12 mouse cellular contexts compared by ENCODE assay signal in the genomic region with DNA sequence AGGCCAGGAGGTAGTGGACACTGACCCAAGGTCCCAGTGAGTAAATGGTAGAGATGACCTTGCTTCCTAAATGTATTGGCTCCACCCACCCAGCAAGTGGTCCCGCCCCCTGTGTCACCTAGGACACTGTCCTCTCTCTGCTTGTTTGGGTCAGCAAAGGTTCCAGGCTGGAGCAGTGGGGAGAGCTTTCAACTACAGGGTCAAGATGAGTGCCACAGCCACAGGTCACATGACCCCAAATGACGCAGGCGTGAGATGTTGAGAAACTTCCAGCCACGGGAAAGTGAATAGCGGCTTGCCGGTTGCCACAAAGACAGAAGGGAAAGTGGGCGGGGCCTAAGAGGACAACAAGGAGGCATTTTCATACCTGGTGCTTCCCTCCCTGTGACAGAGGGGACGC. TPM values are rescaled to one million over a fixed set of nuclear protein-coding genes. Genes with fewer than 3 reads are reported as not detected.
DNase-seq lines count a peak whose midpoint lies in the region; ATAC-seq lines count a peak whose summit lies in the region.
"Had no signal": no experiment of that assay in that cellular context is flagged by ENCODE, and none has a peak within 500 bp of the region (broad histone marks: within the 10 kb centered on the region; RNA-seq: fewer than 3 reads in every experiment).

No protein-coding gene starts in this region.

- H3K27me3 ChIP-seq in liver, embryonic 12.5 days (replicated peaks), result no peaks in the 10 kb centered on the region
- H3K27me3 ChIP-seq: lung, embryonic 15.5 days had no signal

- H3K27ac ChIP-seq in liver, embryonic 12.5 days, result peak overlapping the region; percentile 55
- H3K27ac ChIP-seq: lung, embryonic 15.5 days had no signal

- no peaks in the 10 kb centered on the region for H3K9me3 ChIP-seq in liver, embryonic 12.5 days (replicated peaks)
- H3K9me3 ChIP-seq: lung, embryonic 15.5 days had no signal

- H3K9ac ChIP-seq in liver, embryonic 12.5 days, result no peak overlapping the region
- H3K9ac ChIP-seq: lung, embryonic 15.5 days had no signal

- peaks cover 38% of the 10 kb centered on the region for H3K4me1 ChIP-seq in liver, embryonic 12.5 days
- H3K4me1 ChIP-seq: lung, embryonic 15.5 days had no signal

- no peak overlapping the region for H3K4me3 ChIP-seq in liver, embryonic 12.5 days
- H3K4me3 ChIP-seq: lung, embryonic 15.5 days had no signal

- peak overlapping the region; percentile 36 for H3K4me2 ChIP-seq in liver, embryonic 12.5 days
- H3K4me2 ChIP-seq: lung, embryonic 15.5 days had no signal

- H3K36me3 ChIP-seq in liver, embryonic 12.5 days, result no peaks in the 10 kb centered on the region
- H3K36me3 ChIP-seq: lung, embryonic 15.5 days had no signal

- no peak for ATAC-seq in liver, embryonic 12.5 days
- peak; percentile 66 for ATAC-seq in monocyte, adult 5-6 weeks (replicated peaks; ENCODE audit: insufficient number of reproducible peaks, low FRiP score, low TSS enrichment, poor library complexity, severe bottlenecking)

- 30% methylated on average over 8 of the region's 8 CpGs for WGBS in liver, embryonic 12.5 days (ENCODE audit: insufficient replicate concordance)

- peak; percentile 30 to 51 for DNase-seq in lung, adult 18-20 months
- DNase-seq in lung, postnatal 25 days (ENCODE audit: low spot score), result no peak
- DNase-seq in R1 (ENCODE audit: low read depth, low spot score), result peak; percentile 90
- no peak for DNase-seq in urinary bladder, adult 18-20 months (ENCODE audit: low spot score in 2 of 2)
- no peak for DNase-seq in embryo, embryonic 10.5 days (ENCODE audit: low spot score)
- DNase-seq in layer of hippocampus, postnatal 36 days, result no peak
- DNase-seq: embryo, embryonic 11 days; heart, postnatal 14 days; kidney, postnatal 10 days had no signal

RNA-seq across cellular contexts. Expression of a gene that starts 15.8 kb away (rescaled TPM):
- polyA plus RNA-seq in liver, embryonic 12.5 days (2016; fragmentation: Nextera tagmentation; extraction: Ambion mirVana), result 18.5 and 18.9 TPM in 2 replicates
- 11.6 to 17.4 TPM (median 12.4 TPM) in 3 replicates for total RNA-seq in monocyte, adult 5-6 weeks (2017)
- 10 to 100 TPM; 23.9 to 24.0 TPM for total RNA-seq in layer of hippocampus, postnatal 36 days (2021)

RNA-seq across cellular contexts. Expression of a gene that starts 25.5 kb away (rescaled TPM):
- polyA plus RNA-seq in liver, embryonic 12.5 days (2016; fragmentation: Nextera tagmentation; extraction: Ambion mirVana), result 912 and 924 TPM in 2 replicates
- total RNA-seq in monocyte, adult 5-6 weeks (2017), result 1,359 to 1,501 TPM (median 1,441 TPM) in 3 replicates
- 100 to 1,000 TPM; 497 to 547 TPM for total RNA-seq in layer of hippocampus, postnatal 36 days (2021)

RNA-seq across cellular contexts. Expression of a gene that starts 26.0 kb away (rescaled TPM):
- 20.4 and 21.9 TPM in 2 replicates for polyA plus RNA-seq in liver, embryonic 12.5 days (2016; fragmentation: Nextera tagmentation; extraction: Ambion mirVana)
- not detected in 3 replicates for total RNA-seq in monocyte, adult 5-6 weeks (2017)
- total RNA-seq in layer of hippocampus, postnatal 36 days (2021), result 100 to 1,000 TPM; 341 to 377 TPM

RNA-seq across cellular contexts. Expression of a gene that starts 56.4 kb away (rescaled TPM):
- polyA plus RNA-seq in liver, embryonic 12.5 days (2016; fragmentation: Nextera tagmentation; extraction: Ambion mirVana), result 0.96 and 1.2 TPM in 2 replicates
- 0.19 TPM in 1 of 3 replicates, not detected in the others for total RNA-seq in monocyte, adult 5-6 weeks (2017)
- 100 to 1,000 TPM; 109 to 112 TPM for total RNA-seq in layer of hippocampus, postnatal 36 days (2021)

Comparison
In these comparisons a context has a peak if more than half of its experiments do, and no peak if none do; other contexts are left out.
1. DNase-seq: peak in lung, adult 18-20 months (2 of 2) and R1 (single experiment); none in lung, postnatal 25 days (single experiment), urinary bladder, adult 18-20 months (0 of 2), embryo, embryonic 10.5 days (single experiment) and layer of hippocampus, postnatal 36 days (0 of 2).
2. RNA of a gene that starts 26.0 kb away (total RNA-seq): 341 to 377 TPM in layer of hippocampus, postnatal 36 days; not detected in monocyte, adult 5-6 weeks; every median in the first group is over 100 times any median in the second.